Mouse (Mus musculus) liver, embryonic 13.5 days (tissue): ENCODE measurements around the gene Tsnaxip1. TPM values are rescaled to one million over a fixed set of nuclear protein-coding genes. Genes with fewer than 3 reads are reported as not detected.

Source experiments
- ATAC-seq: fragments of 200-750 bp; cut with Nextera tagmentation; 2 replicates; pipeline ENCODE4 v1.8.0; 2017; ENCODE audit warnings: low read depth, mild to moderate bottlenecking, moderate number of reproducible peaks, moderate library complexity
- DNase-seq: peaks from one replicate; pipeline ENCODE4 v3.0.0; 2022
- H3K27ac ChIP-seq: fragments of 300-500 bp; sonication (generic); 2 replicates; pipeline ENCODE4 v1.5.1; 2015; ENCODE audit warnings: moderate library complexity, mild to moderate bottlenecking, inconsistent platforms
- H3K27me3 ChIP-seq: fragments of 300-500 bp; sonication (generic); 2 replicates; pipeline ENCODE4 v1.6.1; 2015; ENCODE audit warnings: mild to moderate bottlenecking, inconsistent platforms
- H3K36me3 ChIP-seq: fragments of 300-500 bp; sonication (generic); 2 replicates; pipeline ENCODE4 v1.6.1; 2015; ENCODE audit warnings: mild to moderate bottlenecking, inconsistent platforms
- H3K4me1 ChIP-seq: fragments of 300-500 bp; sonication (generic); replicated peaks from 2 replicates; pipeline ENCODE4 v1.6.1; 2015; ENCODE audit warnings: inconsistent platforms
- H3K4me2 ChIP-seq: fragments of 300-500 bp; sonication (generic); 2 replicates; pipeline ENCODE4 v1.6.1; 2015; ENCODE audit warnings: inconsistent platforms, mild to moderate bottlenecking, moderate library complexity
- H3K4me3 ChIP-seq: fragments of 300-500 bp; sonication (generic); replicated peaks from 2 replicates; pipeline ENCODE4 v1.5.1; 2015; ENCODE audit warnings: mild to moderate bottlenecking, inconsistent platforms
- H3K9ac ChIP-seq: fragments of 300-500 bp; sonication (generic); 2 replicates; pipeline ENCODE4 v1.6.1; 2015; ENCODE audit warnings: mild to moderate bottlenecking, inconsistent platforms
- H3K9me3 ChIP-seq: fragments of 300-500 bp; sonication (generic); replicated peaks from 2 replicates; pipeline ENCODE4 v1.6.1; 2016; ENCODE audit warnings: inconsistent platforms
- WGBS: fragments of 180-500 bp; shearing (Covaris S2); methylation state at CpG from one replicate; pipeline ENCODE4 v1.1.7; 2015; ENCODE audit not compliant: insufficient replicate concordance; 5-methylcytosine and 5-hydroxymethylcytosine counted together
- polyA plus RNA-seq: library from polyadenylated mRNA; unstranded; fragments of >200 nt; fragmentation: Nextera tagmentation; extraction: Ambion mirVana; gene quantifications from 2 replicates; pipeline ENCODE4 v1.2.1, GENCODE M21; 2015

Gene Tsnaxip1
- polyA plus RNA-seq, 1 experiment from 2014 or later: 0.08 TPM

GRCm38 (mm10) chr8:105801153-105801904 is 26.2 kb upstream of the Tsnaxip1 start:
- peaks cover 93% of the 10 kb centered on the region for H3K4me1 ChIP-seq
- ATAC-seq (peak; percentile 93), DNase-seq (peak; percentile 80)
- no peaks in the 10 kb centered on the region for H3K27me3 ChIP-seq
- peaks cover 75% of the 10 kb centered on the region for H3K36me3 ChIP-seq
- WGBS: 35% methylated on average over 6 of the region's 6 CpGs
- peak overlapping the region; percentile 70 for H3K4me2 ChIP-seq
- H3K27ac ChIP-seq: peak overlapping the region; percentile 99
- peak overlapping the region; percentile 45 for H3K4me3 ChIP-seq
- H3K9me3 ChIP-seq: no peaks in the 10 kb centered on the region
- peak overlapping the region; percentile 73 for H3K9ac ChIP-seq

GRCm38 (mm10) chr8:105804797-105805196 is 22.7 kb upstream of the Tsnaxip1 start:
- 90% methylated on average over 7 of the region's 7 CpGs for WGBS

GRCm38 (mm10) chr8:105805346-105805745 is 22.2 kb upstream of the Tsnaxip1 start:
- Histone ChIP-seq H3K36me3 (peaks cover 72% of the 10 kb centered on the region), H3K4me3 (no peak overlapping the region), H3K27ac (peak overlapping the region; percentile 74), H3K9me3 (no peaks in the 10 kb centered on the region), H3K27me3 (no peaks in the 10 kb centered on the region), H3K9ac (peak overlapping the region; percentile 31; the same call in 1 of the 2 replicates), H3K4me1 (peaks cover 92% of the 10 kb centered on the region), H3K4me2 (no peak overlapping the region)
- 82% methylated on average over 3 of the region's 3 CpGs for WGBS
- DNase-seq (no peak), ATAC-seq (no peak)

More at GRCm38 (mm10) chr8:105804797-105805196, 22.7 kb upstream of the Tsnaxip1 start:
- no peaks in the 10 kb centered on the region for H3K9me3 ChIP-seq
- no peaks in the 10 kb centered on the region for H3K27me3 ChIP-seq
- H3K27ac ChIP-seq: peak overlapping the region; percentile 74
- no peak for DNase-seq
- H3K4me2 ChIP-seq: no peak overlapping the region
- 0 out of 2 replicates have a peak overlapping the region, but pooled peaks have one; percentile 31 for H3K9ac ChIP-seq
- no peak overlapping the region for H3K4me3 ChIP-seq
- H3K36me3 ChIP-seq: peaks cover 74% of the 10 kb centered on the region
- H3K4me1 ChIP-seq: peaks cover 94% of the 10 kb centered on the region
- ATAC-seq: no peak

GRCm38 (mm10) chr8:105805964-105806363 is 21.6 kb upstream of the Tsnaxip1 start:
- no peak overlapping the region for H3K4me2 ChIP-seq
- peak overlapping the region; percentile 31; the same call in 1 of the 2 replicates for H3K9ac ChIP-seq
- peak overlapping the region; percentile 83 for H3K27ac ChIP-seq
- H3K36me3 ChIP-seq: peaks cover 74% of the 10 kb centered on the region
- DNase-seq: no peak
- no peaks in the 10 kb centered on the region for H3K27me3 ChIP-seq
- H3K4me3 ChIP-seq: no peak overlapping the region
- no peak for ATAC-seq
- H3K4me1 ChIP-seq: peaks cover 92% of the 10 kb centered on the region
- H3K9me3 ChIP-seq: no peaks in the 10 kb centered on the region
- WGBS: 64% methylated on average over 1 of the region's 1 CpGs

- Histone ChIP-seq H3K27ac (peak overlapping the region; percentile 71), H3K9me3 (no peaks in the 10 kb centered on the region), H3K27me3 (no peaks in the 10 kb centered on the region), H3K36me3 (peaks cover 87% of the 10 kb centered on the region), H3K4me1 (peaks cover 95% of the 10 kb centered on the region), H3K9ac (peak overlapping the region; percentile 22; the same call in 1 of the 2 replicates), H3K4me3 (no peak overlapping the region), H3K4me2 (0 out of 2 replicates have a peak overlapping the region, but pooled peaks have one; percentile 0)
- ATAC-seq (no peak), DNase-seq (no peak)
- WGBS: 80% methylated on average over 5 of the region's 5 CpGs
Measured at GRCm38 (mm10) chr8:105807766-105808165, 19.8 kb upstream of the Tsnaxip1 start.

- no peaks in the 10 kb centered on the region for H3K9me3 ChIP-seq
- H3K4me2 ChIP-seq: peak overlapping the region; percentile 13; the same call in 1 of the 2 replicates
- 0 out of 2 replicates have a peak overlapping the region, but pooled peaks have one; percentile 27 for H3K9ac ChIP-seq
- no peak for DNase-seq
- 78% methylated on average over 2 of the region's 2 CpGs for WGBS
- no peaks in the 10 kb centered on the region for H3K27me3 ChIP-seq
- peaks cover 95% of the 10 kb centered on the region for H3K4me1 ChIP-seq
- ATAC-seq: no peak
- no peak overlapping the region for H3K4me3 ChIP-seq
- H3K27ac ChIP-seq: peak overlapping the region; percentile 71
- peaks cover 89% of the 10 kb centered on the region for H3K36me3 ChIP-seq
Measured at GRCm38 (mm10) chr8:105808480-105808879, 19.1 kb upstream of the Tsnaxip1 start.

GRCm38 (mm10) chr8:105810245-105810786 is 17.2 kb upstream of the Tsnaxip1 start:
- Histone ChIP-seq H3K4me1 (peaks cover 97% of the 10 kb centered on the region), H3K4me2 (peak overlapping the region; percentile 56), H3K36me3 (peaks cover 89% of the 10 kb centered on the region), H3K27me3 (no peaks in the 10 kb centered on the region), H3K9me3 (no peaks in the 10 kb centered on the region), H3K27ac (peak overlapping the region; percentile 84), H3K9ac (peak overlapping the region; percentile 63), H3K4me3 (peak overlapping the region; percentile 31; the same call in 1 of the 2 replicates)
- ATAC-seq (peak; percentile 17; the same call in 1 of the 2 replicates), DNase-seq (no peak)
- WGBS: 40% methylated on average over 6 of the region's 6 CpGs

GRCm38 (mm10) chr8:105811061-105811460 is 16.5 kb upstream of the Tsnaxip1 start:
- WGBS: 48% methylated on average over 10 of the region's 10 CpGs
- Histone ChIP-seq H3K4me1 (peaks cover 97% of the 10 kb centered on the region), H3K4me2 (peak overlapping the region; percentile 56), H3K36me3 (peaks cover 89% of the 10 kb centered on the region), H3K4me3 (peak overlapping the region; percentile 31), H3K27ac (peak overlapping the region; percentile 84), H3K9ac (peak overlapping the region; percentile 63), H3K27me3 (no peaks in the 10 kb centered on the region), H3K9me3 (no peaks in the 10 kb centered on the region)
- ATAC-seq (peak; percentile 72), DNase-seq (no peak)

GRCm38 (mm10) chr8:105811543-105811942 is 16.0 kb upstream of the Tsnaxip1 start:
- peak; percentile 11 for ATAC-seq
- Histone ChIP-seq H3K4me1 (peaks cover 94% of the 10 kb centered on the region), H3K36me3 (peaks cover 87% of the 10 kb centered on the region), H3K27me3 (no peaks in the 10 kb centered on the region), H3K4me2 (peak overlapping the region; percentile 56), H3K27ac (peak overlapping the region; percentile 84), H3K9me3 (no peaks in the 10 kb centered on the region), H3K4me3 (peak overlapping the region; percentile 31), H3K9ac (peak overlapping the region; percentile 63)
- 37% methylated on average over 3 of the region's 3 CpGs for WGBS
- no peak for DNase-seq

- Histone ChIP-seq H3K27ac (peak overlapping the region; percentile 84), H3K4me2 (peak overlapping the region; percentile 56)
Measured at GRCm38 (mm10) chr8:105812511-105812910, 15.0 kb upstream of the Tsnaxip1 start.

GRCm38 (mm10) chr8:105813241-105813640 is 14.3 kb upstream of the Tsnaxip1 start:
- Histone ChIP-seq H3K4me2 (peak overlapping the region; percentile 56), H3K4me1 (peaks cover 92% of the 10 kb centered on the region), H3K9ac (peak overlapping the region; percentile 63), H3K27ac (peak overlapping the region; percentile 84), H3K27me3 (no peaks in the 10 kb centered on the region), H3K9me3 (no peaks in the 10 kb centered on the region), H3K4me3 (peak overlapping the region; percentile 31), H3K36me3 (peaks cover 86% of the 10 kb centered on the region)
- DNase-seq (no peak), ATAC-seq (no peak)
- WGBS: 91% methylated on average over 6 of the region's 6 CpGs

More at GRCm38 (mm10) chr8:105812511-105812910, 15.0 kb upstream of the Tsnaxip1 start:
- Histone ChIP-seq H3K9ac (peak overlapping the region; percentile 63), H3K9me3 (no peaks in the 10 kb centered on the region), H3K36me3 (peaks cover 86% of the 10 kb centered on the region), H3K27me3 (no peaks in the 10 kb centered on the region), H3K4me1 (peaks cover 92% of the 10 kb centered on the region), H3K4me3 (peak overlapping the region; percentile 31)
- 80% methylated on average over 5 of the region's 5 CpGs for WGBS
- DNase-seq (no peak), ATAC-seq (no peak)
